Mouse (Mus musculus): Measurements from ENCODE around the gene Arhgef17. TPM values are rescaled to one million over a fixed set of nuclear protein-coding genes. Genes with fewer than 3 reads are reported as not detected.

The Arhgef17 gene
- total and polyA plus RNA-seq, 3 experiments = 0.02 to 0.05 TPM; not detected in 1

DNA sequence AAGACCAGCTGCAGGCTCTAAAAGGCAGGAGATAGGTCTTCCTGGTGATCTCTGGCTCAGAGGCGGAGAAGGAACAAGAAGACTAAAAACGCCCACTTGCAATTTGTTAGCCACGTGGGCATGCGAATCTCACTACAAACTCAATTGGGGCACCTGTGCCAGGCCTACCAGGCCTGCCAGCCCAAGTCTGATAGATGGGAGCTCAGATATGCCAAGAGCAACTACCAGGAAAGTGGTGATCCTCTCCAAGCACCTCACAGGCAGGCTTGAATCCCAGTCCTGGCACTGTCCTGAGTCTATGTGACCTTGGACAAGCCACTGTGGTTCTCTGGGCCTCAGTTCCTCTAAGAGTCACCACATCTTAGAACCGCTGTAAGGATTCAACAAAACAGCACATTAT is 70.7 kb downstream of the Arhgef17 start:
- H3K9me3 ChIP-seq (replicated peaks) = no peaks in the 10 kb centered on the region
- no peak for ATAC-seq (ENCODE audit: extremely low read depth, insufficient number of reproducible peaks, low FRiP score, poor library complexity, severe bottlenecking)
- no peak for DNase-seq (ENCODE audit: low spot score)
- H3K4me1 ChIP-seq (ENCODE audit: insufficient read depth, low read depth, low read length) = peaks cover 63% of the 10 kb centered on the region
- TF ChIP-seq POLR2AphosphoS5 (IDR thresholded peaks at IDR 0.05; ENCODE audit: insufficient replicate concordance, low read depth, low read length) = no peak
- no peak for TF ChIP-seq GATA1 (IDR thresholded peaks at IDR 0.05; ENCODE audit: borderline replicate concordance, low read length)
- TF ChIP-seq GATA2 (IDR thresholded peaks at IDR 0.05; ENCODE audit: borderline replicate concordance, low read depth, low read length) = no peak
- no peak for TF ChIP-seq TAL1 (conservative IDR thresholded peaks at IDR 0.05; ENCODE audit: low read depth, low read length)
- no peak for TF ChIP-seq CTCF (IDR thresholded peaks at IDR 0.05; ENCODE audit: low read depth, low read length)
- H3K27me3 ChIP-seq (ENCODE audit: insufficient read depth, low read length) = no peaks in the 10 kb centered on the region
- H3K36me3 ChIP-seq (replicated peaks) = peaks cover 56% of the 10 kb centered on the region
- peak overlapping the region; percentile 95 for H3K4me3 ChIP-seq (ENCODE audit: low read depth, low read length)

- Histone ChIP-seq H3K4me3 (ENCODE audit: low read depth, low read length) (peak overlapping the region; percentile 95; the same call in 1 of the 2 replicates), H3K27me3 (ENCODE audit: insufficient read depth, low read length) (no peaks in the 10 kb centered on the region), H3K36me3 (replicated peaks) (peaks cover 57% of the 10 kb centered on the region), H3K9me3 (replicated peaks) (no peaks in the 10 kb centered on the region), H3K4me1 (ENCODE audit: insufficient read depth, low read depth, low read length) (peaks cover 69% of the 10 kb centered on the region)
- ATAC-seq (ENCODE audit: extremely low read depth, insufficient number of reproducible peaks, low FRiP score, poor library complexity, severe bottlenecking) (0 out of 2 replicates have a peak, but pooled peaks have one; percentile 11), DNase-seq (ENCODE audit: low spot score) (peak; percentile 52)
- no peak for TF ChIP-seq TAL1 (conservative IDR thresholded peaks at IDR 0.05; ENCODE audit: low read depth, low read length)
- TF ChIP-seq POLR2AphosphoS5 (IDR thresholded peaks at IDR 0.05; ENCODE audit: insufficient replicate concordance, low read depth, low read length) = no peak
- no peak for TF ChIP-seq GATA1 (IDR thresholded peaks at IDR 0.05; ENCODE audit: borderline replicate concordance, low read length)
- no peak for TF ChIP-seq CTCF (IDR thresholded peaks at IDR 0.05; ENCODE audit: low read depth, low read length)
- no peak for TF ChIP-seq GATA2 (IDR thresholded peaks at IDR 0.05; ENCODE audit: borderline replicate concordance, low read depth, low read length)
These were observed 71.5 kb downstream of the Arhgef17 start for GRCm38 (mm10) chr7:100860450-100860849.

GRCm38 (mm10) chr7:100855795-100856573 is 75.9 kb downstream of the Arhgef17 start:
- H3K36me3 ChIP-seq (replicated peaks) = peaks cover 89% of the 10 kb centered on the region
- ATAC-seq (ENCODE audit: extremely low read depth, insufficient number of reproducible peaks, low FRiP score, poor library complexity, severe bottlenecking) = peak; percentile 75

DNA sequence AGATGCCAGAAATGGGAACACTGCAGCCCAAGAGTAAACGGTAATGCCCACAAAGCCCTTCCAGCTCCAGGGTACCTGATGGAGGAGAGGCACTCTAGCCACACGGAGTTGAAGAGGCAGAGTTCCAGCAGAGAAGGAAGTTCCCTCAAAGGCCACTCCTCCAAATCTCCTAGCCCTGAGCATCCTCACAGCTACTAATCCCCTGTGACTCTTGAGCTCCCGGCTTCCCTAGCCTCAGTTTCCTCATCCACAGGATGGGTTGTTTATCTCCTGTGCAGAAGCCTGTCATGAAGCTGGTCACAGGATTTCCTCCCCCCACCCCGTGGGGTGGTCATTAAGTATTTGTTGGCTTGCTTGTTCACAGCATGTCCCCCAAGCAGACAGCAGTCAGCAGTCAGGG is 76.6 kb downstream of the Arhgef17 start:
- Histone ChIP-seq H3K27me3 (ENCODE audit: insufficient read depth, low read length) (no peaks in the 10 kb centered on the region), H3K36me3 (replicated peaks) (peaks cover 89% of the 10 kb centered on the region), H3K4me1 (ENCODE audit: insufficient read depth, low read depth, low read length) (peaks cover 97% of the 10 kb centered on the region), H3K4me3 (ENCODE audit: low read depth, low read length) (peak overlapping the region; percentile 73), H3K9me3 (replicated peaks) (no peaks in the 10 kb centered on the region)
- ATAC-seq (ENCODE audit: extremely low read depth, insufficient number of reproducible peaks, low FRiP score, poor library complexity, severe bottlenecking) (no peak), DNase-seq (ENCODE audit: low spot score) (peak; percentile 38)
- no peak for TF ChIP-seq GATA1 (IDR thresholded peaks at IDR 0.05; ENCODE audit: borderline replicate concordance, low read length)
- no peak for TF ChIP-seq TAL1 (conservative IDR thresholded peaks at IDR 0.05; ENCODE audit: low read depth, low read length)
- no peak for TF ChIP-seq GATA2 (IDR thresholded peaks at IDR 0.05; ENCODE audit: borderline replicate concordance, low read depth, low read length)
- TF ChIP-seq POLR2AphosphoS5 (IDR thresholded peaks at IDR 0.05; ENCODE audit: insufficient replicate concordance, low read depth, low read length) = no peak
- no peak for TF ChIP-seq CTCF (IDR thresholded peaks at IDR 0.05; ENCODE audit: low read depth, low read length)

More at GRCm38 (mm10) chr7:100855795-100856573, 75.9 kb downstream of the Arhgef17 start:
- Histone ChIP-seq H3K9me3 (replicated peaks) (no peaks in the 10 kb centered on the region), H3K4me1 (ENCODE audit: insufficient read depth, low read depth, low read length) (peaks cover 97% of the 10 kb centered on the region), H3K27me3 (ENCODE audit: insufficient read depth, low read length) (no peaks in the 10 kb centered on the region), H3K4me3 (ENCODE audit: low read depth, low read length) (peak overlapping the region; percentile 73)
- peak; percentile 86 for DNase-seq (ENCODE audit: low spot score)
- TF ChIP-seq TAL1 (conservative IDR thresholded peaks at IDR 0.05; ENCODE audit: low read depth, low read length) (no peak), GATA1 (IDR thresholded peaks at IDR 0.05; ENCODE audit: borderline replicate concordance, low read length) (no peak), CTCF (IDR thresholded peaks at IDR 0.05; ENCODE audit: low read depth, low read length) (no peak), GATA2 (IDR thresholded peaks at IDR 0.05; ENCODE audit: borderline replicate concordance, low read depth, low read length) (no peak), POLR2AphosphoS5 (IDR thresholded peaks at IDR 0.05; ENCODE audit: insufficient replicate concordance, low read depth, low read length) (no peak)

GRCm38 (mm10) chr7:100854861-100855260 is 77.0 kb downstream of the Arhgef17 start:
- H3K36me3 ChIP-seq (replicated peaks) = peaks cover 89% of the 10 kb centered on the region

DNA sequence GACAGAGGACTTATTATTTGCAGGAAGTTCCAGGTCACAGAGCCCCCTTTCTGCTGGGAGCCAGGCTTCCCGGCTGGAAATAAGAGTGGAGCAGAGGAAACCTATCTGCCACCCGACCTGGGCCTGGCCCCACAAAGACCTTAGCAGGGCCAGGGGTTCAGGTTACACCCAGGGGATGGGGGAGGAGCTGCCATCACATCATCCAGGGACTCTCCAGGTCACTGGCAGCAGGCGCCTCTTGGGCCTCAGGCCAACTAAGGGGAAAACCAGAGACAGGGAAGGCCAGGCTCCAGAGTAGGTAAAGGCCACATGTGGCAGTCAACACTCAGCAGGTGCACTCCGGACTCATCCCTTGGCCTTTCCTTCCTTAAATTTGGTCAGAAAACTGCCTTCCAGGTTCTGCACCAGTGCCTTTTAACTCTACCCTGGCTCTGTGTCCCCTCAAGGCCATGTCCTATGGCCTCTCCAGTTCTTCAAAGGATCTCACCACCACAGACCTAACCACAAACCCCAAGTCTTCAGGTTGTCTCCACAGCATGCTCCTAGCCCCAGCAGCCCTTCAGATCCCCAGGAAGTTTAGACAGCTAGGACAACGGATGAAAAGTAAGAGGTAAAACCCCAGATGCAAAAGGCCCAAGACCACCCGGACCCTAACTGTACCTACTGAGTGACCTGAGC is 77.6 kb downstream of the Arhgef17 start:
- Histone ChIP-seq H3K9me3 (replicated peaks) (no peaks in the 10 kb centered on the region), H3K4me1 (ENCODE audit: insufficient read depth, low read depth, low read length) (peaks cover 97% of the 10 kb centered on the region), H3K27me3 (ENCODE audit: insufficient read depth, low read length) (no peaks in the 10 kb centered on the region), H3K36me3 (replicated peaks) (peaks cover 89% of the 10 kb centered on the region), H3K4me3 (ENCODE audit: low read depth, low read length) (peak overlapping the region; percentile 73)
- ATAC-seq (ENCODE audit: extremely low read depth, insufficient number of reproducible peaks, low FRiP score, poor library complexity, severe bottlenecking) (no peak), DNase-seq (ENCODE audit: low spot score) (peak; percentile 54)
- no peak for TF ChIP-seq GATA2 (IDR thresholded peaks at IDR 0.05; ENCODE audit: borderline replicate concordance, low read depth, low read length)
- no peak for TF ChIP-seq TAL1 (conservative IDR thresholded peaks at IDR 0.05; ENCODE audit: low read depth, low read length)
- no peak for TF ChIP-seq GATA1 (IDR thresholded peaks at IDR 0.05; ENCODE audit: borderline replicate concordance, low read length)
- no peak for TF ChIP-seq POLR2AphosphoS5 (IDR thresholded peaks at IDR 0.05; ENCODE audit: insufficient replicate concordance, low read depth, low read length)
- TF ChIP-seq CTCF (IDR thresholded peaks at IDR 0.05; ENCODE audit: low read depth, low read length) = no peak

More at GRCm38 (mm10) chr7:100854861-100855260, 77.0 kb downstream of the Arhgef17 start:
- DNase-seq (ENCODE audit: low spot score) = no peak
- no peak for ATAC-seq (ENCODE audit: extremely low read depth, insufficient number of reproducible peaks, low FRiP score, poor library complexity, severe bottlenecking)
- Histone ChIP-seq H3K9me3 (replicated peaks) (no peaks in the 10 kb centered on the region), H3K4me1 (ENCODE audit: insufficient read depth, low read depth, low read length) (peaks cover 97% of the 10 kb centered on the region), H3K27me3 (ENCODE audit: insufficient read depth, low read length) (no peaks in the 10 kb centered on the region), H3K4me3 (ENCODE audit: low read depth, low read length) (peak overlapping the region; percentile 73)
- no peak for TF ChIP-seq POLR2AphosphoS5 (IDR thresholded peaks at IDR 0.05; ENCODE audit: insufficient replicate concordance, low read depth, low read length)
- TF ChIP-seq GATA2 (IDR thresholded peaks at IDR 0.05; ENCODE audit: borderline replicate concordance, low read depth, low read length) = no peak
- TF ChIP-seq GATA1 (IDR thresholded peaks at IDR 0.05; ENCODE audit: borderline replicate concordance, low read length) = no peak
- TF ChIP-seq CTCF (IDR thresholded peaks at IDR 0.05; ENCODE audit: low read depth, low read length) = no peak
- TF ChIP-seq TAL1 (conservative IDR thresholded peaks at IDR 0.05; ENCODE audit: low read depth, low read length) = no peak

Data from G1E (cell line).